Mouse (Mus musculus): Measurements from ENCODE around the gene Atg16l2. TPM values are rescaled to one million over a fixed set of nuclear protein-coding genes. Genes with fewer than 3 reads are reported as not detected.

Gene Atg16l2
- polyA plus RNA-seq, 1 experiment, result not detected

GRCm38 (mm10) chr7:101271602-101272001 lies 30.4 kb downstream of the Atg16l2 start:
- TF ChIP-seq POLR2A (IDR thresholded peaks at IDR 0.05; ENCODE audit: insufficient read depth, low read depth, low read length) (no peak), CTCF (IDR thresholded peaks at IDR 0.05; ENCODE audit: insufficient read depth, low read depth, low read length) (no peak)
- H3K27ac ChIP-seq (ENCODE audit: insufficient read depth, low read depth, low read length), result no peak overlapping the region
- 71% methylated on average over 1 of the region's 1 CpGs for WGBS
- no peaks in the 10 kb centered on the region for H3K4me1 ChIP-seq (ENCODE audit: control insufficient read depth, insufficient read depth, low read length)
- H3K4me3 ChIP-seq (ENCODE audit: insufficient read depth, low read depth, low read length), result no peak overlapping the region

GRCm38 (mm10) chr7:101267457-101268259 lies 34.4 kb downstream of the Atg16l2 start:
- no peak for TF ChIP-seq POLR2A (IDR thresholded peaks at IDR 0.05; ENCODE audit: insufficient read depth, low read depth, low read length)
- no peak for TF ChIP-seq CTCF (IDR thresholded peaks at IDR 0.05; ENCODE audit: insufficient read depth, low read depth, low read length)
- H3K27ac ChIP-seq (ENCODE audit: insufficient read depth, low read depth, low read length), result no peak overlapping the region
- H3K4me3 ChIP-seq (ENCODE audit: insufficient read depth, low read depth, low read length), result no peak overlapping the region
- WGBS, result 74% methylated on average over 3 of the region's 3 CpGs
- no peaks in the 10 kb centered on the region for H3K4me1 ChIP-seq (ENCODE audit: control insufficient read depth, insufficient read depth, low read length)

- no peak for TF ChIP-seq POLR2A (IDR thresholded peaks at IDR 0.05; ENCODE audit: insufficient read depth, low read depth, low read length)
- no peak for TF ChIP-seq CTCF (IDR thresholded peaks at IDR 0.05; ENCODE audit: insufficient read depth, low read depth, low read length)
- no peaks in the 10 kb centered on the region for H3K4me1 ChIP-seq (ENCODE audit: control insufficient read depth, insufficient read depth, low read length)
- no peak overlapping the region for H3K4me3 ChIP-seq (ENCODE audit: insufficient read depth, low read depth, low read length)
- H3K27ac ChIP-seq (ENCODE audit: insufficient read depth, low read depth, low read length), result no peak overlapping the region
These were observed 38.5 kb downstream of the Atg16l2 start for GRCm38 (mm10) chr7:101263511-101263910.

GRCm38 (mm10) chr7:101261941-101262546 lies 40.0 kb downstream of the Atg16l2 start:
- no peaks in the 10 kb centered on the region for H3K4me1 ChIP-seq (ENCODE audit: control insufficient read depth, insufficient read depth, low read length)

GRCm38 (mm10) chr7:101258482-101258881 lies 43.6 kb downstream of the Atg16l2 start:
- Histone ChIP-seq H3K4me3 (ENCODE audit: insufficient read depth, low read depth, low read length) (no peak overlapping the region), H3K27ac (ENCODE audit: insufficient read depth, low read depth, low read length) (no peak overlapping the region), H3K4me1 (ENCODE audit: control insufficient read depth, insufficient read depth, low read length) (no peaks in the 10 kb centered on the region)
- no peak for TF ChIP-seq CTCF (IDR thresholded peaks at IDR 0.05; ENCODE audit: insufficient read depth, low read depth, low read length)
- TF ChIP-seq POLR2A (IDR thresholded peaks at IDR 0.05; ENCODE audit: insufficient read depth, low read depth, low read length), result no peak

More at GRCm38 (mm10) chr7:101261941-101262546, 40.0 kb downstream of the Atg16l2 start:
- 77% methylated on average over 4 of the region's 4 CpGs for WGBS
- Histone ChIP-seq H3K4me3 (ENCODE audit: insufficient read depth, low read depth, low read length) (no peak overlapping the region), H3K27ac (ENCODE audit: insufficient read depth, low read depth, low read length) (no peak overlapping the region)
- no peak for TF ChIP-seq CTCF (IDR thresholded peaks at IDR 0.05; ENCODE audit: insufficient read depth, low read depth, low read length)
- no peak for TF ChIP-seq POLR2A (IDR thresholded peaks at IDR 0.05; ENCODE audit: insufficient read depth, low read depth, low read length)

- TF ChIP-seq POLR2A (IDR thresholded peaks at IDR 0.05; ENCODE audit: insufficient read depth, low read depth, low read length) (no peak), CTCF (IDR thresholded peaks at IDR 0.05; ENCODE audit: insufficient read depth, low read depth, low read length) (no peak)
- H3K27ac ChIP-seq (ENCODE audit: insufficient read depth, low read depth, low read length), result no peak overlapping the region
- WGBS, result 76% methylated on average over 2 of the region's 2 CpGs
These were observed 49.0 kb downstream of the Atg16l2 start for GRCm38 (mm10) chr7:101253071-101253470.

GRCm38 (mm10) chr7:101249173-101249572 lies 52.9 kb downstream of the Atg16l2 start:
- TF ChIP-seq POLR2A (IDR thresholded peaks at IDR 0.05; ENCODE audit: insufficient read depth, low read depth, low read length) (no peak), CTCF (IDR thresholded peaks at IDR 0.05; ENCODE audit: insufficient read depth, low read depth, low read length) (no peak)
- WGBS, result 91% methylated on average over 2 of the region's 2 CpGs
- Histone ChIP-seq H3K27ac (ENCODE audit: insufficient read depth, low read depth, low read length) (no peak overlapping the region), H3K4me1 (ENCODE audit: control insufficient read depth, insufficient read depth, low read length) (no peaks in the 10 kb centered on the region), H3K4me3 (ENCODE audit: insufficient read depth, low read depth, low read length) (no peak overlapping the region)

More at GRCm38 (mm10) chr7:101253071-101253470, 49.0 kb downstream of the Atg16l2 start:
- no peaks in the 10 kb centered on the region for H3K4me1 ChIP-seq (ENCODE audit: control insufficient read depth, insufficient read depth, low read length)
- no peak overlapping the region for H3K4me3 ChIP-seq (ENCODE audit: insufficient read depth, low read depth, low read length)

- Histone ChIP-seq H3K4me3 (ENCODE audit: insufficient read depth, low read depth, low read length) (no peak overlapping the region), H3K27ac (ENCODE audit: insufficient read depth, low read depth, low read length) (no peak overlapping the region), H3K4me1 (ENCODE audit: control insufficient read depth, insufficient read depth, low read length) (no peaks in the 10 kb centered on the region)
- TF ChIP-seq CTCF (IDR thresholded peaks at IDR 0.05; ENCODE audit: insufficient read depth, low read depth, low read length) (no peak), POLR2A (IDR thresholded peaks at IDR 0.05; ENCODE audit: insufficient read depth, low read depth, low read length) (no peak)
- WGBS, result 97% methylated on average over 4 of the region's 4 CpGs
These were observed 53.3 kb downstream of the Atg16l2 start for GRCm38 (mm10) chr7:101248760-101249159.
